Mouse (Mus musculus): Measurements from ENCODE around the gene Slc22a18.
A peak's percentile ranks its signal among the peaks of the same experiment; 100 is the strongest.

Slc22a18 gene

GRCm38 (mm10) chr7:143463865-143464415 is 9.6 kb upstream of the Slc22a18 start:
- DNase-seq (ENCODE audit: low spot score in 2 of 2), result peak; percentile 44 to 69

GRCm38 (mm10) chr7:143464811-143465560 is 8.6 kb upstream of the Slc22a18 start:
- peak in 1 of 2 experiments; percentile 10 for DNase-seq (ENCODE audit: low spot score in 2 of 2)

- peak; percentile 63 to 84 for DNase-seq (ENCODE audit: low spot score in 2 of 2)
Measured at GRCm38 (mm10) chr7:143466099-143466677, 7.3 kb upstream of the Slc22a18 start.

GRCm38 (mm10) chr7:143467714-143468113 is 5.8 kb upstream of the Slc22a18 start:
- no peak for DNase-seq (ENCODE audit: low spot score in 2 of 2)

- DNase-seq (ENCODE audit: low spot score in 2 of 2), result peak; percentile 28 to 74
Measured at GRCm38 (mm10) chr7:143469946-143470345, 3.6 kb upstream of the Slc22a18 start.

- no peak for DNase-seq (ENCODE audit: low spot score in 2 of 2)
Measured at GRCm38 (mm10) chr7:143474811-143475210, 1.3 kb downstream of the Slc22a18 start.

GRCm38 (mm10) chr7:143475876-143476275 is 2.3 kb downstream of the Slc22a18 start:
- no peak for DNase-seq (ENCODE audit: low spot score in 2 of 2)

GRCm38 (mm10) chr7:143476702-143477335 is 3.3 kb downstream of the Slc22a18 start:
- no peak for DNase-seq (ENCODE audit: low spot score in 2 of 2)

GRCm38 (mm10) chr7:143477800-143478199 is 4.3 kb downstream of the Slc22a18 start:
- no peak for DNase-seq (ENCODE audit: low spot score in 2 of 2)

- peak in 1 of 2 experiments; percentile 18 for DNase-seq (ENCODE audit: low spot score in 2 of 2)
Measured at GRCm38 (mm10) chr7:143480498-143480897, 7.0 kb downstream of the Slc22a18 start.

- DNase-seq (ENCODE audit: low spot score in 2 of 2), result no peak
Measured at GRCm38 (mm10) chr7:143481806-143482387, 8.4 kb downstream of the Slc22a18 start.

- no peak for DNase-seq (ENCODE audit: low spot score in 2 of 2)
Measured at GRCm38 (mm10) chr7:143482541-143482940, 9.0 kb downstream of the Slc22a18 start.

GRCm38 (mm10) chr7:143489735-143490134 is 16.2 kb downstream of the Slc22a18 start:
- no peak for DNase-seq (ENCODE audit: low spot score in 2 of 2)

GRCm38 (mm10) chr7:143493616-143494126 is 20.1 kb downstream of the Slc22a18 start:
- no peak for DNase-seq (ENCODE audit: low spot score in 2 of 2)

GRCm38 (mm10) chr7:143495104-143495961 is 21.8 kb downstream of the Slc22a18 start:
- DNase-seq (ENCODE audit: low spot score in 2 of 2), result no peak

GRCm38 (mm10) chr7:143498584-143498983 is 25.0 kb downstream of the Slc22a18 start:
- DNase-seq (ENCODE audit: low spot score in 2 of 2), result no peak

- DNase-seq (ENCODE audit: low spot score in 2 of 2), result no peak
Measured at GRCm38 (mm10) chr7:143500912-143501311, 27.4 kb downstream of the Slc22a18 start.

GRCm38 (mm10) chr7:143501643-143502417 is 28.3 kb downstream of the Slc22a18 start:
- DNase-seq (ENCODE audit: low spot score in 2 of 2), result peak in 1 of 2 experiments; percentile 24

GRCm38 (mm10) chr7:143502418-143503200 is 29.1 kb downstream of the Slc22a18 start, which contains the start of gene Phlda2:
Phlda2 (minus strand) TSS chr7:143503150.
- DNase-seq (ENCODE audit: low spot score in 2 of 2), result no peak
